Mouse (Mus musculus) megakaryocyte, embryonic 14.5 days (primary cell): ENCODE measurements around the gene A930018P22Rik.
"Not testable (repeated sequence)": the region's sequence is repeated elsewhere in the genome, so short reads cannot be mapped to it uniquely, and the experiment has no call there.

Experiments used
- FLI1 ChIP-seq: IDR thresholded peaks from 2 replicates; pipeline ENCODE4 v1.6.1; 2012; ENCODE audit warnings: low read length, inconsistent platforms, mixed read lengths
- GATA1 ChIP-seq: IDR thresholded peaks from 3 replicates; pipeline ENCODE4 v1.6.1; 2012; ENCODE audit warnings: mixed read lengths, low read length, inconsistent platforms, borderline replicate concordance

DNA sequence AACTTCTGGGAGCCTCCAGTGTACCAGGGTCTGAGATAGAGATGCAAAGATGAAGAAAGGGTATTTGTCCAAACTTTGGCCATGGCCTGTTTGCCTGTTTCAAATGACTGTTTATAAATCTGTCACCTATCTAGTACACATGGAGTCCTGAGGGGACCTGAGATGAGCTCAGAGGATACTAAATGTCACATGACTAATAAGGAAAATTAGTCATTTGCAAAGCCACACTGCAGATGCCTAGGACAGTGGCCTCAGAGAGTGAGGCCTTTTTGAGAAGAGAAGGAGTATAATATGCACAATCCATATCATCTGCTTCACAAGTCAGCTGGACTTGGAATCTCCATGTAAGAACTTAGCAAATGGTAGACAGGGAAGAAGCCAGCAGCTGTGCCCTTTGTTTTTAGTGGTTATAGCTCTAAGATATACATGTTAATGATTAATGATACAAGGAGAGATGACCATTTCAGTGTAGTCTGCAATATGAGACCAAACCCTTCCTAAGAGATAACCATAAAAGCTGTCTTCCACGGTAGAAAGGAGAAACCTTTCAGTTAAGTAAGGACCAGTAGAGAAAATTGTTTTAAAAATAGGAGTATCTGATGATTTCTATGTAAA, 41.0 kb upstream of the A930018P22Rik start:
- TF ChIP-seq FLI1, GATA1: not testable (repeated sequence)
